Mouse (Mus musculus) heart, adult 2 months (tissue): ENCODE results near the gene Srek1. TPM values are rescaled to one million over a fixed set of nuclear protein-coding genes. Genes with fewer than 3 reads are reported as not detected.

Experiments
- DNase-seq, 2 experiments: peaks; one replicate each; pipeline ENCODE4 v3.0.0; 2021
- H3K27ac ChIP-seq: fragments of 200-600 bp; 2 replicates; pipeline ENCODE4 v1.8.1; 2022
- H3K27me3 ChIP-seq: fragments of 200-500 bp; 2 replicates; pipeline ENCODE4 v1.6.1; 2012; ENCODE audit warnings: mild to moderate bottlenecking, low read length, inconsistent platforms, mixed read lengths; ENCODE audit not compliant: control insufficient read depth, insufficient read depth
- H3K36me3 ChIP-seq: fragments of 200-500 bp; 2 replicates; pipeline ENCODE4 v1.6.1; 2012; ENCODE audit warnings: low read length, inconsistent platforms; ENCODE audit not compliant: control insufficient read depth, insufficient read depth
- H3K4me1 ChIP-seq: fragments of 200-500 bp; 2 replicates; pipeline ENCODE4 v1.6.1; 2011; ENCODE audit warnings: low read length; ENCODE audit not compliant: control insufficient read depth, insufficient read depth
- H3K4me3 ChIP-seq: fragments of 200-600 bp; 2 replicates; pipeline ENCODE4 v1.8.1; 2022
- H3K79me2 ChIP-seq: fragments of 200-500 bp; replicated peaks from 2 replicates; pipeline ENCODE4 v1.6.1; 2012; ENCODE audit warnings: mild to moderate bottlenecking, inconsistent platforms, low read length, moderate library complexity, mixed read lengths; ENCODE audit not compliant: control insufficient read depth, insufficient read depth
- H3K9ac ChIP-seq: fragments of 200-500 bp; 2 replicates; pipeline ENCODE4 v1.6.1; 2012; ENCODE audit warnings: low read depth, mild to moderate bottlenecking, control low read depth, inconsistent platforms, low read length, mixed read lengths
- CTCF ChIP-seq: fragments of 200-600 bp; IDR thresholded peaks from 2 replicates; pipeline ENCODE4 v1.8.1; 2022; ENCODE audit warnings: antibody characterized with exemption, mild to moderate bottlenecking, moderate library complexity
- EP300 ChIP-seq: fragments of 200-500 bp; IDR thresholded peaks from 2 replicates; pipeline ENCODE4 v1.6.1; 2011; ENCODE audit warnings: low read depth, low read length, control low read depth; ENCODE audit not compliant: insufficient read depth
- POLR2A ChIP-seq: fragments of 200-500 bp; IDR thresholded peaks from 2 replicates; pipeline ENCODE4 v1.6.1; 2011; ENCODE audit warnings: mild to moderate bottlenecking, low read depth, low read length, control low read depth; ENCODE audit not compliant: insufficient read depth
- WGBS: fragments of 180-500 bp; shearing (Covaris S2); methylation state at CpG from one replicate; pipeline ENCODE4 v1.1.7; 2018; 5-methylcytosine and 5-hydroxymethylcytosine counted together
- intact Hi-C: fragments of 180-260 bp; cut with DNase I; formaldehyde crosslinking; loops from one replicate; pipeline ENCODE4 v1.15.1; 2025
- polyA plus RNA-seq: library from polyadenylated mRNA; depleted of rRNA; stranded (reverse); fragments of >200 nt; gene quantifications from 2 replicates; pipeline ENCODE4 v1.2.3, GENCODE M21; 2012; rRNA removed
- total RNA-seq, 2 experiments: library from RNA; stranded (reverse); gene quantifications; 2 replicates each; pipeline ENCODE4 v1.2.3; 2021

Srek1 gene
- total and polyA plus RNA-seq, 3 experiments: 17.5 to 20.0 (median 17.5) TPM

DNA sequence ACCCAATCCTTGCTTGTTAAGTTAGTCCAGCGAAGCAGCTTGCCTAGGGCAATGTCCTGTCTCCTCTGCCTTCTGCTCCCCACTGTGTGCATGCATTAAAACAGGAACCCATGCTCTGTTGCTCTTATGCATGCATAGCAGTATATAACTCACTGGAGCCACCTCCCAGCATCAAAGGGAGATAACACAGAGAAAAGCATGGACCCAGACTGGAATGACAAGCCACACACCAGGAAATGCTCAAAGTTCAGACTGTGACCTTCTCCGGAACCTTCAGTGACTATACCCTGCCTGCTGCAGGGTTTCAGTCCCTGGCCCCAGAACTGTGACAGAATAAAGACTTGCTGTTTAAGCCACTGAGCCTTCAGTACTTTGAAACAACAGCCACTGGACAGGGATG, 73.7 kb downstream of the Srek1 start:
- H3K9ac ChIP-seq: no peak overlapping the region
- intact Hi-C loops: loop anchor here (5.0 kb wide), 2 partner anchors 347 to 387 kb away; no protein-coding TSS in a partner anchor

DNA sequence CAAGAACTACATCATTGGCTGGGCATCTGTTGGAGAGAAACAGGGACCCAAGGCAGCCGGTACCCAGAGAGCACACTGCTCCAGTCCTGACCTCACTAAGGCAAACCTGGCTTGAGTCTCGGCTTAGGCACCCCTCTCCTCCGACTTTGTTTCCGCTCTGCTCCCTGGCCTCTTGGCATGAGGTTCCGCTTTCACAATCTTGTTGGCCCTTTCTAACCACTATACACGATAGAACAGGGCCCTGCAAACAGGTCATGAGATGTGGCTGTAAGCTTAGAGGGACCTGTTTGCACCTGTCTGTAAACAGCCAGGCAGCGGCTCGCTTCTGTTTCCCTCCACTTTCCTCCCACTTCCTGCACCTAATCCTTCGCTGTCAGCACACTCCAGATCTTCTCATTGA, 76.4 kb downstream of the Srek1 start:
- no peaks in the 10 kb centered on the region for H3K79me2 ChIP-seq
- TF ChIP-seq POLR2A: no peak
- TF ChIP-seq EP300: no peak
- H3K4me3 ChIP-seq: no peak overlapping the region
- H3K27ac ChIP-seq: no peak overlapping the region
- WGBS: 38% methylated on average over 9 of the region's 9 CpGs
- H3K27me3 ChIP-seq: no peaks in the 10 kb centered on the region
- intact Hi-C loops: no loop called here
- no peaks in the 10 kb centered on the region for H3K4me1 ChIP-seq
- H3K36me3 ChIP-seq: no peaks in the 10 kb centered on the region
- H3K9ac ChIP-seq: no peak overlapping the region
- DNase-seq: no peak

More for the DNA sequence above, 73.7 kb downstream of the Srek1 start:
- 75% methylated on average over 2 of the region's 2 CpGs for WGBS
- Histone ChIP-seq H3K27me3 (no peaks in the 10 kb centered on the region), H3K79me2 (no peaks in the 10 kb centered on the region), H3K27ac (no peak overlapping the region), H3K36me3 (no peaks in the 10 kb centered on the region), H3K4me3 (no peak overlapping the region), H3K4me1 (no peaks in the 10 kb centered on the region)
- no peak for TF ChIP-seq CTCF
- TF ChIP-seq EP300: no peak
- no peak for TF ChIP-seq POLR2A
- no peak for DNase-seq

DNA sequence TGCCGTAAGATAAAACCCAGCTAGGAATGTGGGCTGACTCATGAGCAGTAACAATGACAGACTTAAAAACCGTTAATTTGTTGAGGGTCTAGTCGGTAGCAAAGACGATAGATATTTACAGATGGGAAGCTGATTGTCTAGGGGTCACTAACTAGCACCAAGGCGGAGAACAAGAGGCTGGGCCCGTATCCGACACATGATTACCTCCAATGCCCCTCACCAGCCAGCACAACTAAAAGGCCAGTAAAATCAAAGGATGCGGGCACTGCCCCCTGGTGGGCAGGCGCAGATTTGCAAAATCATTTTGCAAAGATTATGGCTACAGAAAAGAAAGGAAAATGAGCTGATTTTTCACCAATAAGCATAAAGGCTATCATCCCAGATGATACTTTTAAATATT, 78.2 kb downstream of the Srek1 start:
- Histone ChIP-seq H3K4me1 (no peaks in the 10 kb centered on the region), H3K36me3 (no peaks in the 10 kb centered on the region), H3K79me2 (no peaks in the 10 kb centered on the region), H3K27ac (no peak overlapping the region), H3K9ac (no peak overlapping the region), H3K27me3 (no peaks in the 10 kb centered on the region), H3K4me3 (no peak overlapping the region)
- WGBS: 36% methylated on average over 9 of the region's 9 CpGs
- TF ChIP-seq POLR2A: no peak
- TF ChIP-seq CTCF: peak; percentile 88
- TF ChIP-seq EP300: no peak
- peak in 1 of 2 experiments; percentile 60 for DNase-seq
- intact Hi-C loops: no loop called here

DNA sequence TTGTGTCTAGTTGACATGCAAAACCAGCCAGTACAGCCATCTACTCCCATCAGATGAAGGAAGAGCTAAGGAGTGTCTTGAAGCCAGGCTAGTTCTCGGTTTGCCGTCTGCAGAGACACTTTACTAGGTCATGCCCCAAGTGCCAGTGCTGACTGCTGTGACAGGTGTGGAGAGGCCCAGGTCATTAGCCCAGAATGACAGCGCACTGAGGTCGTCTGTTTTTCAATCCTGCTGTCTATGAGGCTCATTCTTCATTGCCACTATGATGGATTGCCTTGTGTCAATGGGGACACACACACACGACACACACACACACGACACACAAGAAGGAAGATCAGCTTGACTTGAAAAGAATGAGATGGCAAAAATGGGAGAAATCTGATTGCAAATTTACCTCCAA, 79.0 kb downstream of the Srek1 start:
- TF ChIP-seq POLR2A (no peak), EP300 (no peak), CTCF (no peak)
- no peaks in the 10 kb centered on the region for H3K36me3 ChIP-seq
- no peak for DNase-seq
- WGBS: 92% methylated on average over 6 of the region's 6 CpGs
- intact Hi-C loops: no loop called here
- H3K79me2 ChIP-seq: no peaks in the 10 kb centered on the region
- no peak overlapping the region for H3K4me3 ChIP-seq
- no peaks in the 10 kb centered on the region for H3K27me3 ChIP-seq
- no peak overlapping the region for H3K9ac ChIP-seq
- H3K27ac ChIP-seq: no peak overlapping the region
- no peaks in the 10 kb centered on the region for H3K4me1 ChIP-seq

Other genes with a start within 250 kb of the Srek1 start
- gene Erbin, start 145.9 kb upstream of the Srek1 start, total RNA-seq: 10 to 100 TPM; 44.0 to 47.5 TPM
- gene Erbin, start 145.9 kb upstream of the Srek1 start, polyA plus RNA-seq: 6.2 and 11.9 TPM in 2 replicates